Mouse (Mus musculus) forebrain, embryonic 11.5 days (tissue): Measurements from ENCODE around the gene Cst3. TPM values are rescaled to one million over a fixed set of nuclear protein-coding genes. Genes with fewer than 3 reads are reported as not detected.

Experiments
- ATAC-seq: fragments of 200-750 bp; cut with Nextera tagmentation; replicated peaks from 2 replicates; pipeline ENCODE4 v1.8.0; 2017; ENCODE audit warnings: moderate TSS enrichment; ENCODE audit not compliant: low FRiP score
- DNase-seq: peaks from one replicate; pipeline ENCODE4 v3.0.0-alpha.2; 2017; ENCODE audit warnings: low spot score
- H3K27ac ChIP-seq: fragments of 300-500 bp; sonication (generic); 2 replicates; pipeline ENCODE4 v1.5.1; 2014; ENCODE audit warnings: low read depth, low read length
- H3K27me3 ChIP-seq: fragments of 300-500 bp; sonication (generic); 2 replicates; pipeline ENCODE4 v1.6.1; 2014; ENCODE audit warnings: mild to moderate bottlenecking, low read length, mixed read lengths; ENCODE audit not compliant: control insufficient read depth, insufficient read depth
- H3K36me3 ChIP-seq: fragments of 300-500 bp; sonication (generic); 2 replicates; pipeline ENCODE4 v1.6.1; 2014; ENCODE audit warnings: mild to moderate bottlenecking, low read length, moderate library complexity, mixed read lengths; ENCODE audit not compliant: control insufficient read depth, insufficient read depth
- H3K4me1 ChIP-seq: fragments of 300-500 bp; sonication (generic); replicated peaks from 2 replicates; pipeline ENCODE4 v1.6.1; 2014; ENCODE audit warnings: low read length, mixed read lengths; ENCODE audit not compliant: control insufficient read depth, insufficient read depth
- H3K4me2 ChIP-seq: fragments of 300-500 bp; sonication (generic); 2 replicates; pipeline ENCODE4 v1.6.1; 2014; ENCODE audit warnings: low read depth, mild to moderate bottlenecking, low read length, moderate library complexity, mixed read lengths; ENCODE audit not compliant: severe bottlenecking
- H3K4me3 ChIP-seq: fragments of 300-500 bp; sonication (generic); 2 replicates; pipeline ENCODE4 v1.5.1; 2014; ENCODE audit warnings: low read depth, low read length
- H3K9ac ChIP-seq: fragments of 300-500 bp; sonication (generic); 2 replicates; pipeline ENCODE4 v1.6.1; 2014; ENCODE audit warnings: low read length
- H3K9me3 ChIP-seq: fragments of 300-500 bp; sonication (generic); 2 replicates; pipeline ENCODE4 v1.6.1; 2016; ENCODE audit warnings: low read length, mixed read lengths; ENCODE audit not compliant: control insufficient read depth
- WGBS: fragments of 180-500 bp; shearing (Covaris S2); extraction: QIAGEN DNeasy Blood & Tissue Kit; methylation state at CpG from one replicate; pipeline ENCODE4 v1.1.7; 2014; 5-methylcytosine and 5-hydroxymethylcytosine counted together
- polyA plus RNA-seq: library from polyadenylated mRNA; unstranded; fragments of >200 nt; fragmentation: Nextera tagmentation; extraction: Ambion mirVana; gene quantifications from 2 replicates; pipeline ENCODE4 v1.2.1, GENCODE M21; 2014

The Cst3 gene
- polyA plus RNA-seq = 300 and 319 TPM in 2 replicates

DNA sequence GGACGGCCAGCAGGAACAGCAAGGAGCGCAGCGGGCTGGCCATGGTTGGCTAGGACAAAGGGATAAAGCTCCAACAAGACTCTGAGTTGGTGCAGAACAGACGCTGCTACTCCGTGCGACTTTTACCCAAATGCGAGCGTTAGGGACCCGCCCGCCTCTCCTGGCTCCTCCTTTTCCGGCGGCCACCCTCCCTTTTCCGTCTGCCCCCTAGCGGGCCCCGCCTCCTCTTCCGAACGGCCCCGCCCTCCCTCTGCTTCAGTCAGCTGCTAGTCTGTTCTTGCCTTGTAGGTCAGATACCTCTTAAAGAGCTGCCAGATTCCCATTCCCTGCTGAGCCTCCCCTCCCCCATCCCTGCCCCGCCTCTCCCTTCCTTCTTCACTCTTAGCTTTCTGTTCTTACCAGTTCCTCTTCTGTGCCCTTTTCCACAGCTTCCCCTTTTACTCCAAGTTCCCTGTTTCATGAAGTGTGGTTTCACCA is at the start of gene Cst3:
Gene Cst3, minus strand, starts transcription at position 358 of the 477 bp plus-strand sequence.
- peaks cover 2% of the 10 kb centered on the region; the same call in 1 of the 2 replicates for H3K4me1 ChIP-seq
- under 1% methylated on average over 19 of the region's 19 CpGs for WGBS
- H3K4me2 ChIP-seq = peak within 1 kb of the TSS; percentile 67
- ATAC-seq (peak; percentile 97), DNase-seq (peak; percentile 95)
- no peaks in the 10 kb centered on the region for H3K27me3 ChIP-seq
- no peaks in the 10 kb centered on the region for H3K9me3 ChIP-seq
- H3K4me3 ChIP-seq = peak within 1 kb of the TSS; percentile 80
- H3K9ac ChIP-seq = peak within 1 kb of the TSS; percentile 79
- peak within 1 kb of the TSS; percentile 85 for H3K27ac ChIP-seq
- H3K36me3 ChIP-seq = no peaks in the 10 kb centered on the region

DNA sequence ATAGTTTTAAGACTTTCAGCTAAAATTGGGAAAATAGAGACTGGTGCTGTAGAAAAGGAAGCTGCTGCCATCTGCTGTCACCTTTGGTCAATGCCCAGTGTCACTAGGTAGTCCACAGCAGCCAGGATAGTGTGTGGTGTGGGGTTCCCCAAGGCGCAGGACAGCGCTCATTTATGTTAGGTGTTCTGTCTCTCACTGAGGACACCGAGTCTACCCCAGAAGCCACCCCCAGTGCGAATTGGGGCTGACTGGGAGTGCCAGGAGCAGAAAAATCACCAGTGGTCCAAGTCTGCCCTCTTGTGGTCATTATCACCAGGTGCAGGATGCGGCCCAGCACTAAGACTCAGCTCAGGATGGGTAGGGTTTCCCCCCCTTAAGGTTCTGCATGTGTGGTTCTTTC is 26.8 kb upstream of the Cst3 start:
- Histone ChIP-seq H3K4me2 (no peak overlapping the region), H3K4me1 (no peaks in the 10 kb centered on the region), H3K4me3 (no peak overlapping the region), H3K36me3 (no peaks in the 10 kb centered on the region), H3K27me3 (no peaks in the 10 kb centered on the region), H3K9ac (no peak overlapping the region), H3K27ac (no peak overlapping the region), H3K9me3 (no peaks in the 10 kb centered on the region)
- peak; percentile 88 for ATAC-seq
- 9% methylated on average over 5 of the region's 5 CpGs for WGBS
- DNase-seq = peak; percentile 77

GRCm38 (mm10) chr2:148900305-148900704 is 24.8 kb upstream of the Cst3 start:
- DNase-seq = no peak
- no peaks in the 10 kb centered on the region for H3K36me3 ChIP-seq
- H3K9me3 ChIP-seq = no peaks in the 10 kb centered on the region
- WGBS = 70% methylated on average over 4 of the region's 4 CpGs
- H3K4me2 ChIP-seq = no peak overlapping the region
- H3K9ac ChIP-seq = no peak overlapping the region
- no peak for ATAC-seq
- no peaks in the 10 kb centered on the region for H3K27me3 ChIP-seq
- no peak overlapping the region for H3K27ac ChIP-seq
- H3K4me1 ChIP-seq = no peaks in the 10 kb centered on the region
- no peak overlapping the region for H3K4me3 ChIP-seq

DNA sequence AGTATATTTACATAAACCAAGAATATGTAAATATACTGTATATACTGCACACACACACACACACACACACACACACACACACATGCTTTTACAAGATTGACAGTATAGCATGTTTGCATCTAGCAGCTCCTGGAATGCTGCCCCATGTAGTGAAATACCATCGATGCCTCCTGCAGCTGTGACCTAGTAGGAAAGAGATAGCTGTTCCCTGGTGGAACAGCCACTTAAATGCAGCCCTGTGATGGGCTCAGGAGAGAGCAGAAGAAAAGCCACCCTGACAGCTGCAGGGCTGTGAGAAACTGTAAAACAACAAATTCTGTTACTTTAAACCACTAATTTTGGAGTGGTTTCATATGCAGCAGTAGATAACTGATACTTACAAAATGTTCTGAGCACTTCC is 20.7 kb upstream of the Cst3 start:
- ATAC-seq = no peak
- Histone ChIP-seq H3K36me3 (no peaks in the 10 kb centered on the region), H3K9ac (no peak overlapping the region), H3K27me3 (no peaks in the 10 kb centered on the region), H3K4me3 (no peak overlapping the region), H3K4me2 (no peak overlapping the region), H3K9me3 (no peaks in the 10 kb centered on the region), H3K4me1 (no peaks in the 10 kb centered on the region), H3K27ac (no peak overlapping the region)
- WGBS = 81% methylated on average over 1 of the region's 1 CpGs
- no peak for DNase-seq

- no peak for ATAC-seq
- H3K4me2 ChIP-seq = no peak overlapping the region
- no peaks in the 10 kb centered on the region for H3K9me3 ChIP-seq
- no peak overlapping the region for H3K27ac ChIP-seq
- H3K4me3 ChIP-seq = no peak overlapping the region
- peaks cover 8% of the 10 kb centered on the region; the same call in 1 of the 2 replicates for H3K4me1 ChIP-seq
- no peaks in the 10 kb centered on the region for H3K36me3 ChIP-seq
- no peaks in the 10 kb centered on the region for H3K27me3 ChIP-seq
- no peak for DNase-seq
- H3K9ac ChIP-seq = no peak overlapping the region
Measured at GRCm38 (mm10) chr2:148893107-148893506, 17.6 kb upstream of the Cst3 start.

DNA sequence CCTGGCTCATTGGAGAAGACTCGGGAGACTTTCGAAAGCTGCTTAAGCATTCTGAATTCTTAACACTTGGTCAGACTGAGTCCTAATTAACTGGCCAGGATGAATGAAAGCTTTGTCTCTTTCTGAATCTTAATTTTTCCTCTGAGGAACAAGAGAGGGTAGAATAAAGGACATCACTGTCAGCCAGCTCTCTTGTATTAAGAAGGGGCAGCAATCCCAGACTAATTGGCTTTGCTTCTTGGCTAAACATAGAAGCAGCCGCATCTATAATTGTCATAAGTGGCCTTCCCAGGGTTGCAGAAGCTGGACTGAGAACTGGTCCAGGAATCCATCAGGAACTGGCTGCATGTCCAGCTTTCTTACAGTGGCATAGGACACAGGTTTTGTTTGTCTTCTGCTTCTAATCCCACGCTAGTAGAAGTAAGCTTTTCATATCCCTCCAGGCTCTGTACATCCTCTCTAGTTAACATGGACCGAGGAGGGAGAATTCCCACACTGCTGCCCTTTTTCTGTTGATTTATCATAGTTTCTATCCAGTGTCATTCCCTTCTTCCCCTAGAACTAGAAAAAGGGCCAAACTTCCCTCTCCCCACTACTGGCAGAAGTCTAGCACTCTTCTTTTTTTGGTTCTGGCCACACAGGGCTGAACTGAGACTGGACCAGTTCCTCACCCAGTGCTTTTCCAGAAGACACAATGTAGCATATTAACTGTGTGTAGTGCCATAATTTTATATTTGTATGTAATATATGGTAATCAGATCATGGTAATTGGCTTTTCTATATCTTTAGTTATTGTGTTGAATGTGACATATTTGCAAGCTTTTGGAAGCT is 14.7 kb upstream of the Cst3 start:
- Histone ChIP-seq H3K4me3 (no peak overlapping the region), H3K4me2 (0 out of 2 replicates have a peak overlapping the region, but pooled peaks have one; percentile 8), H3K9me3 (no peaks in the 10 kb centered on the region), H3K9ac (no peak overlapping the region), H3K4me1 (peaks cover 8% of the 10 kb centered on the region; the same call in 1 of the 2 replicates), H3K27ac (peak overlapping the region; percentile 93), H3K27me3 (no peaks in the 10 kb centered on the region), H3K36me3 (no peaks in the 10 kb centered on the region)
- WGBS = 12% methylated on average over 5 of the region's 5 CpGs
- DNase-seq (peak; percentile 60), ATAC-seq (peak; percentile 93)

- ATAC-seq (peak; percentile 80), DNase-seq (no peak)
Measured at GRCm38 (mm10) chr2:148889331-148890010, 14.0 kb upstream of the Cst3 start.

GRCm38 (mm10) chr2:148888872-148889271 is 13.4 kb upstream of the Cst3 start:
- no peaks in the 10 kb centered on the region for H3K36me3 ChIP-seq
- no peak for DNase-seq
- no peak for ATAC-seq
- H3K27ac ChIP-seq = peak overlapping the region; percentile 93
- H3K27me3 ChIP-seq = no peaks in the 10 kb centered on the region
- H3K4me3 ChIP-seq = no peak overlapping the region
- no peaks in the 10 kb centered on the region for H3K9me3 ChIP-seq
- peaks cover 8% of the 10 kb centered on the region; the same call in 1 of the 2 replicates for H3K4me1 ChIP-seq
- H3K4me2 ChIP-seq = no peak overlapping the region
- no peak overlapping the region for H3K9ac ChIP-seq
- WGBS = 50% methylated on average over 3 of the region's 3 CpGs

More at GRCm38 (mm10) chr2:148889331-148890010, 14.0 kb upstream of the Cst3 start:
- H3K9me3 ChIP-seq = no peaks in the 10 kb centered on the region
- peaks cover 8% of the 10 kb centered on the region; the same call in 1 of the 2 replicates for H3K4me1 ChIP-seq
- H3K4me2 ChIP-seq = no peak overlapping the region
- no peaks in the 10 kb centered on the region for H3K27me3 ChIP-seq
- H3K4me3 ChIP-seq = no peak overlapping the region
- H3K36me3 ChIP-seq = no peaks in the 10 kb centered on the region
- WGBS = 14% methylated on average over 3 of the region's 3 CpGs
- H3K9ac ChIP-seq = no peak overlapping the region
- H3K27ac ChIP-seq = peak overlapping the region; percentile 93
